ENCODE assay signal across 13 mouse cellular contexts in the genomic region with DNA sequence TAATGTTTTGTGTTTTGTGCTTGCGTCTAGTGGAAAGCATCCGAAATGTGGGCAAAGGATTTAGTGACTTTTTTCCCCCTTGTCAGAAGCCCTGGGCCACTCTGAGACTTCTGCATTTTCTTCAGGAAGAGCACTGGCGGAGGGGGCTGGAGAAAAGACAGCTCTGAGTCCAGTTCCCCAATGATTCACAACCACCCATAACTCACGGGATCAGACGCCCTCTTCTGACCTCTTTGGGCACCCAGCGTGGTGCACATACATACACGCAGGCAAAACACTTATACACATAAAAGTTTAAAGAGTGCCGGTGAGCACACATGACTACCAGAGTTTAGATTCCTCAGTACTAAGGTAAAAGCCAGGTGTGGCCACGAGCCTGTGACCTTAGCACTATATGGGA. TPM values are rescaled to one million over a fixed set of nuclear protein-coding genes. Genes with fewer than 3 reads are reported as not detected.
DNase-seq lines count a peak whose midpoint lies in the region; ATAC-seq and TF ChIP-seq lines count a peak whose summit lies in the region.
"Had no signal": no experiment of that assay in that cellular context is flagged by ENCODE, and none has a peak within 500 bp of the region (broad histone marks: within the 10 kb centered on the region; RNA-seq: fewer than 3 reads in every experiment).

No protein-coding gene starts in this region.

- no peaks in the 10 kb centered on the region for H3K27me3 ChIP-seq in heart, postnatal 0 days (ENCODE audit: control insufficient read depth, insufficient read depth, low read length)
- H3K27me3 ChIP-seq in liver, adult 2 months (ENCODE audit: control insufficient read depth, insufficient read depth, low read length) = no peaks in the 10 kb centered on the region
- no peaks in the 10 kb centered on the region for H3K27me3 ChIP-seq in stomach, postnatal 0 days (ENCODE audit: control insufficient read depth, insufficient read depth, low read length)
- H3K27me3 ChIP-seq: heart, embryonic 12.5 days; neural tube, embryonic 12.5 days had no signal

- no peak for TF ChIP-seq CTCF in heart, postnatal 0 days (IDR thresholded peaks at IDR 0.05; ENCODE audit: low read depth)
- TF ChIP-seq CTCF in liver, adult 2 months (IDR thresholded peaks at IDR 0.05; ENCODE audit: low read depth, low read length) = peak; percentile 49
- peak; percentile 47 for TF ChIP-seq CTCF in stomach, postnatal 0 days (IDR thresholded peaks at IDR 0.05; ENCODE audit: low read depth)

- no peaks in the 10 kb centered on the region for H3K36me3 ChIP-seq in heart, postnatal 0 days (replicated peaks; ENCODE audit: control insufficient read depth, insufficient read depth, low read length)
- H3K36me3 ChIP-seq in liver, adult 2 months (ENCODE audit: control insufficient read depth, insufficient read depth, low read length) = no peaks in the 10 kb centered on the region
- H3K36me3 ChIP-seq in stomach, postnatal 0 days (ENCODE audit: control insufficient read depth, insufficient read depth, low read length) = no peaks in the 10 kb centered on the region
- H3K36me3 ChIP-seq: neural tube, embryonic 12.5 days had no signal

- H3K4me1 ChIP-seq in heart, postnatal 0 days (ENCODE audit: control insufficient read depth, insufficient read depth) = peaks cover 24% of the 10 kb centered on the region
- H3K4me1 ChIP-seq in liver, adult 2 months (ENCODE audit: control insufficient read depth, insufficient read depth, low read length) = peaks cover 20% of the 10 kb centered on the region
- peaks cover 5% of the 10 kb centered on the region for H3K4me1 ChIP-seq in stomach, postnatal 0 days (replicated peaks; ENCODE audit: control insufficient read depth, insufficient read depth)

- DNase-seq in heart, postnatal 0 days (ENCODE audit: low spot score) = peak; percentile 3
- no peak for DNase-seq in heart, postnatal 4 days
- DNase-seq in spleen, postnatal 36 days (ENCODE audit: low spot score in 2 of 2) = peak; percentile 46 to 53
- no peak for DNase-seq in spleen, postnatal 10 days (ENCODE audit: low spot score in 2 of 2)
- DNase-seq in liver, adult 2 months (ENCODE audit: extremely low read depth, low read depth, low spot score) = peak; percentile 62
- no peak for DNase-seq in stomach, postnatal 0 days (ENCODE audit: low spot score)
- no peak for DNase-seq in left cerebral cortex, postnatal 10 days (ENCODE audit: extremely low spot score in 1 of 2, low spot score in 2 of 2)
- DNase-seq: adrenal gland, adult 8-10 months; cerebellum, postnatal 14 days; kidney, adult 18-20 months had no signal

- H3K9ac ChIP-seq in heart, postnatal 0 days (replicated peaks; ENCODE audit: low read depth, low read length) = no peak overlapping the region
- H3K9ac ChIP-seq in liver, adult 2 months (ENCODE audit: low read depth, low read length) = no peak overlapping the region
- H3K9ac ChIP-seq in stomach, postnatal 0 days (ENCODE audit: low read length) = no peak overlapping the region

- TF ChIP-seq EP300 in heart, postnatal 0 days (IDR thresholded peaks at IDR 0.05; ENCODE audit: low read depth) = no peak
- no peak for TF ChIP-seq EP300 in stomach, postnatal 0 days (optimal IDR thresholded peaks at IDR 0.05)

- intact Hi-C loops in left cerebral cortex, postnatal 10 days (cut with DNase I) = loop anchor here (2.0 kb wide), 1 partner anchor 109 kb away; no protein-coding TSS in a partner anchor

- no peak for TF ChIP-seq POLR2A in liver, adult 2 months (IDR thresholded peaks at IDR 0.05; ENCODE audit: extremely low read depth, insufficient read depth, low read length)

- no peak overlapping the region for H3K27ac ChIP-seq in heart, postnatal 0 days (ENCODE audit: low read depth)
- peak overlapping the region; percentile 77; the same call in 1 of the 2 replicates for H3K27ac ChIP-seq in liver, adult 2 months (replicated peaks; ENCODE audit: insufficient read depth, low read depth, low read length)
- no peak overlapping the region for H3K27ac ChIP-seq in stomach, postnatal 0 days (replicated peaks)
- H3K27ac ChIP-seq: neural tube, embryonic 12.5 days had no signal

- no peak overlapping the region for H3K4me3 ChIP-seq in heart, postnatal 0 days (ENCODE audit: low read depth, low read length)
- H3K4me3 ChIP-seq in liver, adult 2 months (ENCODE audit: insufficient read depth, low read depth, low read length) = no peak overlapping the region
- no peak overlapping the region for H3K4me3 ChIP-seq in stomach, postnatal 0 days (ENCODE audit: low read depth, low read length)

- H3K9me3 ChIP-seq in heart, postnatal 0 days (replicated peaks; ENCODE audit: control insufficient read depth, low read length) = no peaks in the 10 kb centered on the region
- H3K9me3 ChIP-seq in stomach, postnatal 0 days (ENCODE audit: control insufficient read depth, low read length) = no peaks in the 10 kb centered on the region
- H3K9me3 ChIP-seq: neural tube, embryonic 12.5 days had no signal

- peaks cover 14% of the 10 kb centered on the region; the same call in 1 of the 2 replicates for H3K79me2 ChIP-seq in liver, adult 2 months (ENCODE audit: control insufficient read depth, insufficient read depth, low read length)

- WGBS in heart, postnatal 0 days = 75% methylated on average over 9 of the region's 9 CpGs
- WGBS in liver, adult 2 months = 24% methylated on average over 9 of the region's 9 CpGs
- WGBS in stomach, postnatal 0 days = 71% methylated on average over 9 of the region's 9 CpGs

- no peak overlapping the region for H3K4me2 ChIP-seq in heart, postnatal 0 days (ENCODE audit: low read depth, low read length)
- no peak overlapping the region for H3K4me2 ChIP-seq in stomach, postnatal 0 days (replicated peaks; ENCODE audit: low read depth)

- ATAC-seq in heart, postnatal 0 days (ENCODE audit: insufficient read depth, low read depth) = no peak
- no peak for ATAC-seq in stomach, postnatal 0 days (ENCODE audit: low FRiP score, low TSS enrichment)
- ATAC-seq in frontal cortex, adult (ENCODE audit: low TSS enrichment) = no peak

RNA-seq across cellular contexts. Expression of a gene that starts 1.3 kb away (rescaled TPM):
- total RNA-seq in heart, postnatal 0 days (2014; rRNA removed; ENCODE audit: low replicate concordance) = 45.0 and 47.2 TPM in 2 replicates
- 2.9 and 3.4 TPM in 2 replicates for polyA plus RNA-seq in heart, postnatal 0 days (2015; fragmentation: Nextera tagmentation; extraction: Ambion mirVana)
- total RNA-seq in heart, postnatal 4 days (2021) = 10 to 100 TPM; 91.0 to 95.1 TPM
- 4.2 and 7.0 TPM in 2 replicates for total RNA-seq in liver, adult 2 months (2014; rRNA removed)
- polyA plus RNA-seq in liver, adult 2 months (2012; rRNA removed) = 10.0 and 13.9 TPM in 2 replicates
- polyA plus RNA-seq in stomach, postnatal 0 days (2015; fragmentation: Nextera tagmentation; extraction: Ambion mirVana) = 3.7 and 4.3 TPM in 2 replicates
- total RNA-seq in left cerebral cortex, postnatal 10 days (2021) = 10 to 100 TPM; 22.8 to 23.4 TPM

Comparison
In these comparisons a context has a peak if more than half of its experiments do, and no peak if none do; other contexts are left out.
1. DNase-seq: peak in heart, postnatal 0 days (single experiment), spleen, postnatal 36 days (2 of 2) and liver, adult 2 months (single experiment); none in heart, postnatal 4 days (single experiment), spleen, postnatal 10 days (0 of 2), stomach, postnatal 0 days (single experiment) and left cerebral cortex, postnatal 10 days (0 of 2).